In the genomic region with DNA sequence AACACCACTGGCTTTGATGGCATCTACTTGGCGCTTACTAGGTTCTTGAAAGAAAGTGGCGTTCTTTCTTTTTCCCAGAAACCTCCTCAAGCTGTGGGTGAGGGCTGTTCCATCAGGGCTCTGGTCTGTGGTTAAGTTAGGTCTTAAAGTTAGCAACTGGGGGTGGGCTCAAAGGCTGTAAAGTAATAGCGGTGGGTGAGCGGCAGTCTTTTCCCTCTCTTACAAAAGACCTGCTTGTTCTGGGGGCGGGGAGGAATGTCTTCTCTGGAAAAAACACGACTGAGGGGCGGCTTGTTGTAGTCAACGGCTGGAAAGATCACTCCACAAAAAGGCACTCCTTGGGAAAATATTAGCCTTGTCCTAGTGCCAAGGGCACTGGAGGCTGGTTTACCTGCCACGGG, we compare ENCODE assay signal across 20 mouse cellular contexts. TPM values are rescaled to one million over a fixed set of nuclear protein-coding genes. Genes with fewer than 3 reads are reported as not detected.
DNase-seq lines count a peak whose midpoint lies in the region; ATAC-seq and TF ChIP-seq lines count a peak whose summit lies in the region.
"Had no signal": no experiment of that assay in that cellular context is flagged by ENCODE, and none has a peak within 500 bp of the region (broad histone marks: within the 10 kb centered on the region; RNA-seq: fewer than 3 reads in every experiment).

No protein-coding gene starts in this region.

- no peaks in the 10 kb centered on the region for H3K9me3 ChIP-seq in embryonic facial prominence, embryonic 13.5 days
- H3K9me3 ChIP-seq in limb, embryonic 10.5 days (replicated peaks), result no peaks in the 10 kb centered on the region
- H3K9me3 ChIP-seq in neural tube, embryonic 15.5 days (replicated peaks), result no peaks in the 10 kb centered on the region
- H3K9me3 ChIP-seq: forebrain, embryonic 15.5 days; hindbrain, embryonic 10.5 days; midbrain, embryonic 10.5 days had no signal

- 0 out of 2 replicates have a peak, but pooled peaks cover 2% of the 10 kb centered on the region for H3K4me1 ChIP-seq in embryonic facial prominence, embryonic 13.5 days
- peaks cover 16% of the 10 kb centered on the region for H3K4me1 ChIP-seq in limb, embryonic 10.5 days
- H3K4me1 ChIP-seq in lung, adult 2 months (ENCODE audit: control insufficient read depth, insufficient read depth, low read length), result peaks cover 2% of the 10 kb centered on the region; the same call in 1 of the 2 replicates
- no peaks in the 10 kb centered on the region for H3K4me1 ChIP-seq in neural tube, embryonic 15.5 days
- H3K4me1 ChIP-seq: forebrain, embryonic 15.5 days; hindbrain, embryonic 10.5 days; midbrain, embryonic 10.5 days had no signal

- H3K27me3 ChIP-seq in embryonic facial prominence, embryonic 13.5 days, result peaks cover 5% of the 10 kb centered on the region; the same call in 1 of the 2 replicates
- peaks cover 2% of the 10 kb centered on the region for H3K27me3 ChIP-seq in limb, embryonic 10.5 days (ENCODE audit: low read depth, poor library complexity, severe bottlenecking)
- H3K27me3 ChIP-seq in neural tube, embryonic 15.5 days (replicated peaks), result no peaks in the 10 kb centered on the region
- H3K27me3 ChIP-seq: forebrain, embryonic 15.5 days had no signal

- no peak overlapping the region for H3K4me2 ChIP-seq in embryonic facial prominence, embryonic 13.5 days
- H3K4me2 ChIP-seq in neural tube, embryonic 15.5 days, result no peak overlapping the region
- H3K4me2 ChIP-seq: forebrain, embryonic 15.5 days had no signal

- TF ChIP-seq CTCF in lung, adult 2 months (IDR thresholded peaks at IDR 0.05; ENCODE audit: insufficient read depth, low read length), result no peak

- no peak for TF ChIP-seq POLR2A in lung, adult 2 months (IDR thresholded peaks at IDR 0.05; ENCODE audit: borderline replicate concordance, extremely low read depth, low read depth, low read length)

- ATAC-seq in embryonic facial prominence, embryonic 13.5 days (ENCODE audit: insufficient number of reproducible peaks, insufficient read depth, low FRiP score, low TSS enrichment, low read depth), result no peak
- no peak for ATAC-seq in neural tube, embryonic 15.5 days (ENCODE audit: low FRiP score)
- ATAC-seq: forebrain, embryonic 15.5 days; liver, postnatal 0 days had no signal

- peak overlapping the region; percentile 74 for H3K27ac ChIP-seq in embryonic facial prominence, embryonic 13.5 days
- peak overlapping the region; percentile 50; the same call in 1 of the 2 replicates for H3K27ac ChIP-seq in limb, embryonic 10.5 days
- H3K27ac ChIP-seq in neural tube, embryonic 15.5 days (replicated peaks), result no peak overlapping the region
- H3K27ac ChIP-seq: forebrain, embryonic 15.5 days; hindbrain, embryonic 10.5 days; midbrain, embryonic 10.5 days had no signal

- no peak overlapping the region for H3K4me3 ChIP-seq in embryonic facial prominence, embryonic 13.5 days
- no peak overlapping the region for H3K4me3 ChIP-seq in limb, embryonic 10.5 days
- no peak overlapping the region for H3K4me3 ChIP-seq in lung, adult 2 months (replicated peaks; ENCODE audit: extremely low read depth, low read depth, low read length)
- no peak overlapping the region for H3K4me3 ChIP-seq in neural tube, embryonic 15.5 days (replicated peaks)
- H3K4me3 ChIP-seq: erythroblast, embryonic 14.5 days; forebrain, embryonic 15.5 days; hindbrain, embryonic 10.5 days; midbrain, embryonic 10.5 days had no signal

- no peaks in the 10 kb centered on the region for H3K36me3 ChIP-seq in embryonic facial prominence, embryonic 13.5 days
- no peaks in the 10 kb centered on the region for H3K36me3 ChIP-seq in limb, embryonic 10.5 days
- H3K36me3 ChIP-seq in neural tube, embryonic 15.5 days, result no peaks in the 10 kb centered on the region
- H3K36me3 ChIP-seq: forebrain, embryonic 15.5 days; hindbrain, embryonic 10.5 days; midbrain, embryonic 10.5 days had no signal

- 47% methylated on average over 9 of the region's 9 CpGs for WGBS in embryonic facial prominence, embryonic 13.5 days
- 63% methylated on average over 9 of the region's 9 CpGs for WGBS in limb, embryonic 10.5 days
- 65% methylated on average over 9 of the region's 9 CpGs for WGBS in lung, adult 2 months
- WGBS in neural tube, embryonic 15.5 days, result 25% methylated on average over 9 of the region's 9 CpGs

- peak; percentile 27 for DNase-seq in limb, embryonic 10.5 days (ENCODE audit: low spot score)
- peak; percentile 42 for DNase-seq in lung, adult 2 months
- peak; percentile 67 for DNase-seq in lung, postnatal 25 days (ENCODE audit: low spot score)
- DNase-seq in testis, postnatal 10 days (ENCODE audit: low spot score), result no peak
- DNase-seq in urinary bladder, postnatal 36 days (ENCODE audit: low spot score in 2 of 2), result no peak
- DNase-seq: cerebellum, adult 18-20 months; cerebellum, postnatal 25 days; embryo, embryonic 11 days; gastrocnemius, postnatal 36 days; kidney, adult 18-20 months; kidney, postnatal 25 days; liver, postnatal 0 days; right cerebral cortex, postnatal 4 days had no signal

- H3K9ac ChIP-seq in embryonic facial prominence, embryonic 13.5 days, result no peak overlapping the region
- no peak overlapping the region for H3K9ac ChIP-seq in neural tube, embryonic 15.5 days (replicated peaks)
- H3K9ac ChIP-seq: forebrain, embryonic 15.5 days; liver, postnatal 0 days had no signal

RNA-seq across cellular contexts. Expression of gene Matn3, which starts 6.4 kb away (rescaled TPM):
- 7.8 and 11.7 TPM in 2 replicates for polyA plus RNA-seq in embryonic facial prominence, embryonic 13.5 days (2015; fragmentation: Nextera tagmentation; extraction: Ambion mirVana)
- polyA plus RNA-seq in limb, embryonic 10.5 days (2016; fragmentation: Nextera tagmentation; extraction: Ambion mirVana), result 5.2 and 5.4 TPM in 2 replicates
- polyA plus RNA-seq in lung, adult 2 months (2012; rRNA removed), result 0.07 TPM in 1 of 2 replicates, not detected in the other
- 1.8 and 2.7 TPM in 2 replicates for polyA plus RNA-seq in neural tube, embryonic 15.5 days (2015; fragmentation: Nextera tagmentation; extraction: Ambion mirVana)
- polyA plus RNA-seq: erythroblast, embryonic 14.5 days; liver, adult 2 months; liver, postnatal 0 days had no signal

RNA-seq across cellular contexts. Expression of gene Wdr35, which starts 19.5 kb away (rescaled TPM):
- polyA plus RNA-seq in embryonic facial prominence, embryonic 13.5 days (2015; fragmentation: Nextera tagmentation; extraction: Ambion mirVana), result 22.6 and 26.5 TPM in 2 replicates
- polyA plus RNA-seq in limb, embryonic 10.5 days (2016; fragmentation: Nextera tagmentation; extraction: Ambion mirVana), result 23.0 and 27.3 TPM in 2 replicates
- polyA plus RNA-seq in lung, adult 2 months (2012; rRNA removed), result 2.5 and 5.0 TPM in 2 replicates
- 19.5 and 20.6 TPM in 2 replicates for polyA plus RNA-seq in neural tube, embryonic 15.5 days (2015; fragmentation: Nextera tagmentation; extraction: Ambion mirVana)

RNA-seq across cellular contexts. Expression of gene Laptm4a, which starts 32.7 kb away (rescaled TPM):
- polyA plus RNA-seq in embryonic facial prominence, embryonic 13.5 days (2015; fragmentation: Nextera tagmentation; extraction: Ambion mirVana), result 384 and 457 TPM in 2 replicates
- polyA plus RNA-seq in limb, embryonic 10.5 days (2016; fragmentation: Nextera tagmentation; extraction: Ambion mirVana), result 156 and 185 TPM in 2 replicates
- polyA plus RNA-seq in lung, adult 2 months (2012; rRNA removed), result 330 and 363 TPM in 2 replicates
- 197 and 217 TPM in 2 replicates for polyA plus RNA-seq in neural tube, embryonic 15.5 days (2015; fragmentation: Nextera tagmentation; extraction: Ambion mirVana)

Comparison
In these comparisons a context has a peak if more than half of its experiments do, and no peak if none do; other contexts are left out.
1. DNase-seq: peak in limb, embryonic 10.5 days (single experiment), lung, adult 2 months (single experiment) and lung, postnatal 25 days (single experiment); none in testis, postnatal 10 days (single experiment) and urinary bladder, postnatal 36 days (0 of 2).